Mouse (Mus musculus) megakaryocyte, embryonic 14.5 days (primary cell): ENCODE results near the gene Snrpc.

ENCODE experiments used
- FLI1 ChIP-seq: IDR thresholded peaks from 2 replicates; pipeline ENCODE4 v1.6.1; 2012; ENCODE audit warnings: low read length, inconsistent platforms, mixed read lengths
- GATA1 ChIP-seq: IDR thresholded peaks from 3 replicates; pipeline ENCODE4 v1.6.1; 2012; ENCODE audit warnings: mixed read lengths, low read length, inconsistent platforms, borderline replicate concordance

DNA sequence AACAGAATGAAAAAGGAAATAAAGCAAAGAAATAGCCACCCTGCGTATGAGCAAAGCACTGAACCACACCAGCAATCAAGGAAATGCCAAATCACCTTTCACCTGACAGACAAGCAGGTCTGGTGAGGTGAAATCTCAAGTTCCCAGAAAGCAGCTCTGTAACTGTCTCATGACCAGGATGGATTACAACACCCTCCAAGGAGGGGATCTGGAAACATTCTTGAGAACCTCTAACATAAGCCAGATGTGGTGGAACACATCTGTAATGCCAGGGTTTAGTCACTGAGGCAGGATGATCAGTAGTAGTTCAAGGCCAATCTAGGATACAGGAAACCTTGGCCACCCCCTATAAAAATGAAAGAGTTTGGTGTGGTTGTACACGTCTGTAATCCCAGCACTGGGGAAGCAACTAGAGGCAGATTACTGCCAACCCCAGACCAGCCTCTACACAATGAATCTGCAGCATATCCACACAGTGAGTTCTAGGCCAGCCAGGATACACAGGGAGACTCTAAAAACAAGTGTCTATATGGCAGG, 30.3 kb upstream of the Snrpc start:
- TF ChIP-seq GATA1 (no peak), FLI1 (no peak)
